Mouse (Mus musculus): ENCODE measurements around the gene Ddx25. TPM values are rescaled to one million over a fixed set of nuclear protein-coding genes. Genes with fewer than 3 reads are reported as not detected.

Ddx25 gene
- polyA plus RNA-seq, 1 experiment from 2014 or later, result 21.0 TPM

- Histone ChIP-seq H3K9ac (ENCODE audit: low read length) (no peak overlapping the region), H3K4me1 (ENCODE audit: control insufficient read depth, insufficient read depth, low read length) (no peaks in the 10 kb centered on the region), H3K27me3 (replicated peaks; ENCODE audit: control insufficient read depth, insufficient read depth, low read length) (0 out of 2 replicates have a peak, but pooled peaks cover 2% of the 10 kb centered on the region), H3K4me2 (ENCODE audit: low read length) (no peak overlapping the region), H3K4me3 (ENCODE audit: low read depth, low read length) (no peak overlapping the region), H3K27ac (ENCODE audit: low read depth, low read length) (no peak overlapping the region), H3K36me3 (ENCODE audit: control insufficient read depth, insufficient read depth, low read length) (no peaks in the 10 kb centered on the region), H3K9me3 (replicated peaks; ENCODE audit: control insufficient read depth, low read length) (no peaks in the 10 kb centered on the region)
- ATAC-seq (no peak), DNase-seq (ENCODE audit: low spot score) (no peak)
- 79% methylated on average over 9 of the region's 9 CpGs for WGBS
Observed at GRCm38 (mm10) chr9:35533266-35533665, 25.1 kb downstream of the Ddx25 start.

- Histone ChIP-seq H3K27ac (ENCODE audit: low read depth, low read length) (no peak overlapping the region), H3K36me3 (ENCODE audit: control insufficient read depth, insufficient read depth, low read length) (no peaks in the 10 kb centered on the region), H3K4me2 (ENCODE audit: low read length) (no peak overlapping the region), H3K27me3 (replicated peaks; ENCODE audit: control insufficient read depth, insufficient read depth, low read length) (0 out of 2 replicates have a peak, but pooled peaks cover 2% of the 10 kb centered on the region), H3K4me1 (ENCODE audit: control insufficient read depth, insufficient read depth, low read length) (no peaks in the 10 kb centered on the region), H3K4me3 (ENCODE audit: low read depth, low read length) (no peak overlapping the region), H3K9ac (ENCODE audit: low read length) (no peak overlapping the region), H3K9me3 (replicated peaks; ENCODE audit: control insufficient read depth, low read length) (no peaks in the 10 kb centered on the region)
- ATAC-seq (no peak), DNase-seq (ENCODE audit: low spot score) (no peak)
- 16% methylated on average over 1 of the region's 1 CpGs for WGBS
Observed at GRCm38 (mm10) chr9:35529796-35530195, 28.5 kb downstream of the Ddx25 start.

GRCm38 (mm10) chr9:35529141-35529540 lies 29.2 kb downstream of the Ddx25 start:
- H3K4me2 ChIP-seq (ENCODE audit: low read length), result no peak overlapping the region
- DNase-seq (ENCODE audit: low spot score) (no peak), ATAC-seq (no peak)
- no peaks in the 10 kb centered on the region for H3K9me3 ChIP-seq (replicated peaks; ENCODE audit: control insufficient read depth, low read length)
- WGBS, result 74% methylated on average over 3 of the region's 3 CpGs
- 0 out of 2 replicates have a peak, but pooled peaks cover 2% of the 10 kb centered on the region for H3K27me3 ChIP-seq (replicated peaks; ENCODE audit: control insufficient read depth, insufficient read depth, low read length)
- no peak overlapping the region for H3K9ac ChIP-seq (ENCODE audit: low read length)
- H3K27ac ChIP-seq (ENCODE audit: low read depth, low read length), result no peak overlapping the region
- H3K4me3 ChIP-seq (ENCODE audit: low read depth, low read length), result no peak overlapping the region
- H3K36me3 ChIP-seq (ENCODE audit: control insufficient read depth, insufficient read depth, low read length), result no peaks in the 10 kb centered on the region
- peaks cover under 1% of the 10 kb centered on the region; the same call in 1 of the 2 replicates for H3K4me1 ChIP-seq (ENCODE audit: control insufficient read depth, insufficient read depth, low read length)

- ATAC-seq (peak; percentile 85), DNase-seq (ENCODE audit: low spot score) (peak; percentile 87)
- Histone ChIP-seq H3K4me3 (ENCODE audit: low read depth, low read length) (no peak overlapping the region), H3K9ac (ENCODE audit: low read length) (no peak overlapping the region), H3K4me2 (ENCODE audit: low read length) (peak overlapping the region; percentile 34; the same call in 1 of the 2 replicates), H3K27me3 (replicated peaks; ENCODE audit: control insufficient read depth, insufficient read depth, low read length) (no peaks in the 10 kb centered on the region), H3K36me3 (ENCODE audit: control insufficient read depth, insufficient read depth, low read length) (no peaks in the 10 kb centered on the region), H3K4me1 (ENCODE audit: control insufficient read depth, insufficient read depth, low read length) (peaks cover 15% of the 10 kb centered on the region), H3K27ac (ENCODE audit: low read depth, low read length) (peak overlapping the region; percentile 71; the same call in 1 of the 2 replicates), H3K9me3 (replicated peaks; ENCODE audit: control insufficient read depth, low read length) (no peaks in the 10 kb centered on the region)
- WGBS, result 13% methylated on average over 7 of the region's 7 CpGs
Observed at GRCm38 (mm10) chr9:35523941-35524411, 34.4 kb downstream of the Ddx25 start.

- Histone ChIP-seq H3K4me1 (ENCODE audit: control insufficient read depth, insufficient read depth, low read length) (peaks cover 15% of the 10 kb centered on the region), H3K36me3 (ENCODE audit: control insufficient read depth, insufficient read depth, low read length) (no peaks in the 10 kb centered on the region), H3K27me3 (replicated peaks; ENCODE audit: control insufficient read depth, insufficient read depth, low read length) (no peaks in the 10 kb centered on the region), H3K9ac (ENCODE audit: low read length) (no peak overlapping the region), H3K4me3 (ENCODE audit: low read depth, low read length) (no peak overlapping the region), H3K4me2 (ENCODE audit: low read length) (peak overlapping the region; percentile 34; the same call in 1 of the 2 replicates), H3K9me3 (replicated peaks; ENCODE audit: control insufficient read depth, low read length) (no peaks in the 10 kb centered on the region), H3K27ac (ENCODE audit: low read depth, low read length) (peak overlapping the region; percentile 41; the same call in 1 of the 2 replicates)
- ATAC-seq, result peak; percentile 90
- DNase-seq (ENCODE audit: low spot score), result peak; percentile 94
- 9% methylated on average over 5 of the region's 5 CpGs for WGBS
Observed at GRCm38 (mm10) chr9:35523541-35523940, 34.8 kb downstream of the Ddx25 start.

- Histone ChIP-seq H3K4me2 (ENCODE audit: low read length) (no peak overlapping the region), H3K27me3 (replicated peaks; ENCODE audit: control insufficient read depth, insufficient read depth, low read length) (no peaks in the 10 kb centered on the region), H3K36me3 (ENCODE audit: control insufficient read depth, insufficient read depth, low read length) (no peaks in the 10 kb centered on the region), H3K27ac (ENCODE audit: low read depth, low read length) (peak overlapping the region; percentile 41; the same call in 1 of the 2 replicates), H3K9me3 (replicated peaks; ENCODE audit: control insufficient read depth, low read length) (no peaks in the 10 kb centered on the region), H3K4me1 (ENCODE audit: control insufficient read depth, insufficient read depth, low read length) (peaks cover 15% of the 10 kb centered on the region), H3K4me3 (ENCODE audit: low read depth, low read length) (no peak overlapping the region), H3K9ac (ENCODE audit: low read length) (no peak overlapping the region)
- DNase-seq (ENCODE audit: low spot score), result peak; percentile 49
- WGBS, result 65% methylated on average over 1 of the region's 1 CpGs
- peak; percentile 27; the same call in 1 of the 2 replicates for ATAC-seq
Observed at GRCm38 (mm10) chr9:35522821-35523515, 35.4 kb downstream of the Ddx25 start.

GRCm38 (mm10) chr9:35522241-35522640 lies 36.1 kb downstream of the Ddx25 start:
- H3K4me1 ChIP-seq (ENCODE audit: control insufficient read depth, insufficient read depth, low read length), result peaks cover 15% of the 10 kb centered on the region
- H3K4me2 ChIP-seq (ENCODE audit: low read length), result no peak overlapping the region
- DNase-seq (ENCODE audit: low spot score) (no peak), ATAC-seq (no peak)
- no peak overlapping the region for H3K4me3 ChIP-seq (ENCODE audit: low read depth, low read length)
- no peaks in the 10 kb centered on the region for H3K27me3 ChIP-seq (replicated peaks; ENCODE audit: control insufficient read depth, insufficient read depth, low read length)
- H3K9ac ChIP-seq (ENCODE audit: low read length), result no peak overlapping the region
- no peaks in the 10 kb centered on the region for H3K9me3 ChIP-seq (replicated peaks; ENCODE audit: control insufficient read depth, low read length)
- no peaks in the 10 kb centered on the region for H3K36me3 ChIP-seq (ENCODE audit: control insufficient read depth, insufficient read depth, low read length)
- 76% methylated on average over 2 of the region's 2 CpGs for WGBS
- H3K27ac ChIP-seq (ENCODE audit: low read depth, low read length), result no peak overlapping the region

GRCm38 (mm10) chr9:35520631-35521348 lies 37.5 kb downstream of the Ddx25 start:
- no peak overlapping the region for H3K4me3 ChIP-seq (ENCODE audit: low read depth, low read length)
- no peaks in the 10 kb centered on the region for H3K9me3 ChIP-seq (replicated peaks; ENCODE audit: control insufficient read depth, low read length)
- H3K27ac ChIP-seq (ENCODE audit: low read depth, low read length), result no peak overlapping the region
- H3K4me2 ChIP-seq (ENCODE audit: low read length), result no peak overlapping the region
- peaks cover 15% of the 10 kb centered on the region for H3K4me1 ChIP-seq (ENCODE audit: control insufficient read depth, insufficient read depth, low read length)
- DNase-seq (ENCODE audit: low spot score), result no peak
- no peak for ATAC-seq
- H3K9ac ChIP-seq (ENCODE audit: low read length), result no peak overlapping the region
- WGBS, result 86% methylated on average over 6 of the region's 6 CpGs
- H3K27me3 ChIP-seq (replicated peaks; ENCODE audit: control insufficient read depth, insufficient read depth, low read length), result no peaks in the 10 kb centered on the region
- no peaks in the 10 kb centered on the region for H3K36me3 ChIP-seq (ENCODE audit: control insufficient read depth, insufficient read depth, low read length)

- H3K9ac ChIP-seq (ENCODE audit: low read length), result no peak within 1 kb of the TSS
- WGBS, result 80% methylated on average over 3 of the region's 3 CpGs
- no peak within 1 kb of the TSS for H3K27ac ChIP-seq (ENCODE audit: low read depth, low read length)
- no peak within 1 kb of the TSS for H3K4me3 ChIP-seq (ENCODE audit: low read depth, low read length)
- no peaks in the 10 kb centered on the region for H3K9me3 ChIP-seq (replicated peaks; ENCODE audit: control insufficient read depth, low read length)
- no peak for ATAC-seq
- no peak for DNase-seq (ENCODE audit: low spot score)
- no peaks in the 10 kb centered on the region for H3K27me3 ChIP-seq (replicated peaks; ENCODE audit: control insufficient read depth, insufficient read depth, low read length)
- no peak within 1 kb of the TSS for H3K4me2 ChIP-seq (ENCODE audit: low read length)
- no peaks in the 10 kb centered on the region for H3K36me3 ChIP-seq (ENCODE audit: control insufficient read depth, insufficient read depth, low read length)
- peaks cover 5% of the 10 kb centered on the region for H3K4me1 ChIP-seq (ENCODE audit: control insufficient read depth, insufficient read depth, low read length)
Observed at GRCm38 (mm10) chr9:35518169-35518568, 40.2 kb downstream of the Ddx25 start, which contains the start of gene Gm1113. Gene Gm1113 (minus strand): TSS chr9:35518269.

Measured in forebrain, embryonic 14.5 days (tissue).